ENCODE assay signal across 24 mouse cellular contexts in genomic region chr19:55348187-55348586, GRCm38 (mm10).
"Had no signal": no experiment of that assay in that cellular context is flagged by ENCODE, and none has a peak within 500 bp of the region (broad histone marks: within the 10 kb centered on the region; RNA-seq: fewer than 3 reads in every experiment).

No protein-coding gene starts in this region.

- H3K9ac ChIP-seq: heart, embryonic 13.5 days; heart, embryonic 15.5 days; hindbrain, embryonic 13.5 days; hindbrain, embryonic 15.5 days; limb, embryonic 13.5 days; limb, embryonic 15.5 days; liver, embryonic 14.5 days had no signal

- H3K27me3 ChIP-seq: heart, embryonic 13.5 days; heart, embryonic 15.5 days; hindbrain, embryonic 13.5 days; hindbrain, embryonic 15.5 days; limb, embryonic 13.5 days; limb, embryonic 15.5 days had no signal

- H3K4me1 ChIP-seq: hindbrain, embryonic 15.5 days; limb, embryonic 15.5 days had no signal

- H3K4me3 ChIP-seq: heart, adult 2 months; heart, embryonic 13.5 days; heart, embryonic 15.5 days; hindbrain, embryonic 13.5 days; hindbrain, embryonic 15.5 days; layer of hippocampus, adult 2 months; left cerebral cortex, adult 2 months; limb, embryonic 13.5 days; limb, embryonic 15.5 days had no signal

- H3K36me3 ChIP-seq: heart, embryonic 15.5 days; hindbrain, embryonic 13.5 days; hindbrain, embryonic 15.5 days; limb, embryonic 15.5 days had no signal

- H3K4me2 ChIP-seq: heart, embryonic 11.5 days; heart, embryonic 13.5 days; heart, embryonic 15.5 days; hindbrain, embryonic 13.5 days; hindbrain, embryonic 15.5 days; limb, embryonic 13.5 days; limb, embryonic 15.5 days had no signal

- H3K9me3 ChIP-seq: heart, embryonic 13.5 days; heart, embryonic 15.5 days; hindbrain, embryonic 13.5 days; hindbrain, embryonic 15.5 days; limb, embryonic 13.5 days; limb, embryonic 15.5 days had no signal

- H3K27ac ChIP-seq: heart, adult 2 months; heart, embryonic 15.5 days; hindbrain, embryonic 13.5 days; hindbrain, embryonic 15.5 days; hindbrain, postnatal 0 days; layer of hippocampus, adult 2 months; left cerebral cortex, adult 2 months; limb, embryonic 13.5 days; limb, embryonic 15.5 days; liver, embryonic 14.5 days had no signal

- ATAC-seq: hindbrain, postnatal 0 days; intestine, embryonic 16.5 days had no signal

- DNase-seq: gastrocnemius, postnatal 14 days; gastrocnemius, postnatal 36 days; heart, adult 11 months; heart, adult 2 months; heart, postnatal 14 days; heart, postnatal 36 days; kidney, adult 18-20 months; kidney, adult 8-10 months; kidney, postnatal 10 days; kidney, postnatal 25 days; kidney, postnatal 4 days; left cerebral cortex, postnatal 4 days had no signal
